Mouse (Mus musculus) midbrain, postnatal 0 days (tissue): ENCODE data around the gene Rhof. TPM values are rescaled to one million over a fixed set of nuclear protein-coding genes. Genes with fewer than 3 reads are reported as not detected.
"Not testable (repeated sequence)": the region's sequence is repeated elsewhere in the genome, so short reads cannot be mapped to it uniquely, and the experiment has no call there.

Experiments
- ATAC-seq: fragments of 200-750 bp; cut with Nextera tagmentation; 2 replicates; pipeline ENCODE4 v1.8.0; 2017; ENCODE audit warnings: moderate number of reproducible peaks, mild to moderate bottlenecking, moderate TSS enrichment, moderate library complexity; ENCODE audit not compliant: low FRiP score
- DNase-seq: peaks from one replicate; pipeline ENCODE4 v3.0.0-alpha.2; 2015; ENCODE audit warnings: low spot score
- H3K27ac ChIP-seq: fragments of 300-500 bp; sonication (generic); 2 replicates; pipeline ENCODE4 v1.5.1; 2014; ENCODE audit warnings: low read depth, mild to moderate bottlenecking, low read length, mixed read lengths
- H3K27me3 ChIP-seq: fragments of 300-500 bp; sonication (generic); 2 replicates; pipeline ENCODE4 v1.6.1; 2014; ENCODE audit warnings: low read length, control low read depth, mixed read lengths; ENCODE audit not compliant: insufficient read depth
- H3K36me3 ChIP-seq: fragments of 300-500 bp; sonication (generic); 2 replicates; pipeline ENCODE4 v1.6.1; 2014; ENCODE audit warnings: low read length, control low read depth, mixed read lengths; ENCODE audit not compliant: insufficient read depth
- H3K4me1 ChIP-seq: fragments of 300-500 bp; sonication (generic); 2 replicates; pipeline ENCODE4 v1.6.1; 2014; ENCODE audit warnings: mild to moderate bottlenecking, control low read depth, antibody characterized with exemption, low read length, mixed read lengths; ENCODE audit not compliant: insufficient read depth
- H3K4me2 ChIP-seq: fragments of 300-500 bp; sonication (generic); 2 replicates; pipeline ENCODE4 v1.6.1; 2014; ENCODE audit warnings: low read depth, mild to moderate bottlenecking, low read length, mixed read lengths; ENCODE audit not compliant: poor library complexity, severe bottlenecking
- H3K4me3 ChIP-seq: fragments of 300-500 bp; sonication (generic); 2 replicates; pipeline ENCODE4 v1.5.1; 2014; ENCODE audit warnings: low read depth, mild to moderate bottlenecking, low read length, moderate library complexity
- H3K9ac ChIP-seq: fragments of 300-500 bp; sonication (generic); replicated peaks from 2 replicates; pipeline ENCODE4 v1.6.1; 2014; ENCODE audit warnings: mild to moderate bottlenecking, low read length, moderate library complexity, mixed read lengths; ENCODE audit not compliant: poor library complexity, severe bottlenecking
- H3K9me3 ChIP-seq: fragments of 300-500 bp; sonication (generic); 2 replicates; pipeline ENCODE4 v1.6.1; 2016; ENCODE audit warnings: low read length, control low read depth
- CTCF ChIP-seq: IDR thresholded peaks from 2 replicates; pipeline ENCODE4 v1.5.1; 2016; ENCODE audit warnings: antibody characterized with exemption, mild to moderate bottlenecking
- WGBS: fragments of 180-500 bp; shearing (Covaris S2); extraction: QIAGEN DNeasy Blood & Tissue Kit; methylation state at CpG from one replicate; pipeline ENCODE4 v1.1.7; 2014; 5-methylcytosine and 5-hydroxymethylcytosine counted together
- polyA plus RNA-seq: library from polyadenylated mRNA; unstranded; fragments of >200 nt; fragmentation: Nextera tagmentation; extraction: Ambion mirVana; gene quantifications from 2 replicates; pipeline ENCODE4 v1.2.1, GENCODE M21; 2015
- total RNA-seq: library from RNA; depleted of rRNA; stranded (reverse); fragments of >200 nt; gene quantifications from 2 replicates; pipeline ENCODE4 v1.2.3, GENCODE M21; 2014

The Rhof gene
- total and polyA plus RNA-seq, 2 experiments from 2014 or later, result 41.7 to 47.8 TPM

DNA sequence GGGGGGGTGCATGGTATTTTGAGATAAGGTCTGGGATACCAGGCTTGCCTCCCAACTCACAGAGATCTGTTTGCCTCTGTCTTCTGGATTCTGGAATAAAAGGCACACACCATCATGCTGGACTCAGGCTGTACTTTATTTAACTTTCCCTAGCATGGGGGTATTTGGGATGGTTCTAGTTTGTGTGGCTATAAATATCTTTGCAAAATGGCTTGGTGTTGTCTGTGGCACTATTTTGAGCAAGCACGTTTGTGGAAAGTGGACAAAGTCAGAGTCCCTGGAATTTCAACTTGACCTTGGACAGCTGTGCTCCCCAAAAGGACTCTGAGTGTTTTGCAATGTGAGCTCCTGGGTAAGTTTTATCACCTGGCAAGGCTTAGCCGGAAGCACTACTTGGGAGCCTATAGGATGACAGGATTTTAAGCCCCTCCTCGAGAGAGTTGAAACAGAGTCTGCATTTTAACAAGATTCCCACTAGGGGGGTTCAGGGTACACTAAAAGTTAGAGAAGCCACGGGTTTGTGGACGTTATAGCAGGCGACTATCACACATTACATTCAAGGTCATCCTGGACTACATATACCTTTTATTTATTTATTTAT is 65.0 kb downstream of the Rhof start:
- H3K27me3 ChIP-seq, result no peaks in the 10 kb centered on the region
- no peak overlapping the region for H3K4me3 ChIP-seq
- ATAC-seq (0 out of 2 replicates have a peak, but pooled peaks have one; percentile 38), DNase-seq (peak; percentile 69)
- no peaks in the 10 kb centered on the region for H3K4me1 ChIP-seq
- no peak overlapping the region for H3K4me2 ChIP-seq
- no peaks in the 10 kb centered on the region for H3K36me3 ChIP-seq
- peak; percentile 52 for TF ChIP-seq CTCF
- no peak overlapping the region for H3K27ac ChIP-seq
- WGBS, result 24% methylated on average over 6 of the region's 6 CpGs
- no peak overlapping the region for H3K9ac ChIP-seq
- no peaks in the 10 kb centered on the region for H3K9me3 ChIP-seq

DNA sequence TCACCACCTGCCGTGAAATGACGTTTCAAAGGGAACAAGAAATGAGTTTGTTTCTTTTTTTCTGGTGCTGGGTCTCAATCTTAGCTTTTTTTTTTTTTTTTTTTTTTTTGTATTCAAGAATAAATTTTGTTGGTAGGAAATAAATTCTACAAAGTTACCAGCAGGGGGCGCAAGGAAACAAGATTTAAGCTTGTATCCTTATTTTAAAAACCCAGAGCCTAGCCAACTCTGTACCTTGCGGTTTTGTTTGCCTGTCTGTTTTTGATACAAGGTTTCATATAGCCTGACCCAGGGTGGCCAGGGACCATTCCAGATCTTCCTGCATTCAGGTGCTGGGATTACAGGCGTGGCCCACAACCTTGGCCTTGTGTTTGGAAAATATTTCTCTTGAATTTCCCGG is 68.3 kb downstream of the Rhof start:
- DNase-seq, result peak; percentile 94
- Histone ChIP-seq H3K27ac (no peak overlapping the region), H3K9ac (no peak overlapping the region), H3K9me3 (no peaks in the 10 kb centered on the region), H3K36me3 (no peaks in the 10 kb centered on the region), H3K27me3 (no peaks in the 10 kb centered on the region), H3K4me2 (no peak overlapping the region), H3K4me1 (no peaks in the 10 kb centered on the region), H3K4me3 (no peak overlapping the region)
- peak; percentile 73 for TF ChIP-seq CTCF
- no peak for ATAC-seq
- WGBS, result 27% methylated on average over 6 of the region's 6 CpGs

DNA sequence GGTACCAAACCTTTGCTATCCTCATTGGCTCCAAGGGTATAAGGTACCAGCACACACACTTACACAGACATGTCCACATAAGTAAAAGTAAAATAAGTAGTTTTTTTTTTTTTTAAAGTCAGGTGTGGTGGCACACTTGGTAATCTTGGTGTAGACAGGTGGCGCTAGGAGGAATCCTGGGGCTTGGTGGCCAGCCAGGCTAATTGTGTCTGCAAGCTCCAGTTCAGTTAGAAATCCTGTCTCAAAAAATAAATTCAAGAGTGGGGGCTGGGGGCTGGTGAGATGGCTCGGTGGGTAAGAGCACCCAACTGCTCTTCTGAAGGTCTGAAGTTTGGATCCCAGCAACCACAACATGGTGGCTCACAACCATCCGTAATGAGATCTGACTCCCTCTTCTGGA is 69.4 kb downstream of the Rhof start:
- ATAC-seq (no peak), DNase-seq (no peak)
- H3K4me1 ChIP-seq, result no peaks in the 10 kb centered on the region
- no peaks in the 10 kb centered on the region for H3K27me3 ChIP-seq
- H3K4me3 ChIP-seq, result no peak overlapping the region
- H3K36me3 ChIP-seq, result no peaks in the 10 kb centered on the region
- no peak overlapping the region for H3K27ac ChIP-seq
- no peaks in the 10 kb centered on the region for H3K9me3 ChIP-seq
- no peak overlapping the region for H3K9ac ChIP-seq
- no peak for TF ChIP-seq CTCF
- no peak overlapping the region for H3K4me2 ChIP-seq
- 83% methylated on average over 3 of the region's 3 CpGs for WGBS

DNA sequence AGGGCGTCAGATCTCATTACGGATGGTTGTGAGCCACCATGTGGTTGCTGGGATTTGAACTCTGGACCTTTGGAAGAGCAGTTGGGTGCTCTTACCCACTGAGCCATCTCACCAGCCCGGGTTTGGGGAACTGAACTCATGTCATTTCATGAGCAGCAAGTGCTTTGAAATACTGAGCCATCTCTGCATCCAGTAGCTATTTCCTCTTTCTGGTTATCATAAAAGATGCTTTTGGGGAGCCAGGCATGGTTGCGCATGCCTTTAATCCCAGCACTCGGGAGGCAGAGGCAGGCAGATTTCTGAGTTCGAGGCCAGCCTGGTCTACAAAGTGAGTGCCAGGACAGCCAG is 71.1 kb downstream of the Rhof start:
- H3K4me1 ChIP-seq, H3K4me3 ChIP-seq, H3K27ac ChIP-seq, H3K27me3 ChIP-seq, H3K36me3 ChIP-seq, H3K9ac ChIP-seq, ATAC-seq, H3K4me2 ChIP-seq, H3K9me3 ChIP-seq, DNase-seq: not testable (repeated sequence)
- 82% methylated on average over 4 of the region's 6 CpGs for WGBS

DNA sequence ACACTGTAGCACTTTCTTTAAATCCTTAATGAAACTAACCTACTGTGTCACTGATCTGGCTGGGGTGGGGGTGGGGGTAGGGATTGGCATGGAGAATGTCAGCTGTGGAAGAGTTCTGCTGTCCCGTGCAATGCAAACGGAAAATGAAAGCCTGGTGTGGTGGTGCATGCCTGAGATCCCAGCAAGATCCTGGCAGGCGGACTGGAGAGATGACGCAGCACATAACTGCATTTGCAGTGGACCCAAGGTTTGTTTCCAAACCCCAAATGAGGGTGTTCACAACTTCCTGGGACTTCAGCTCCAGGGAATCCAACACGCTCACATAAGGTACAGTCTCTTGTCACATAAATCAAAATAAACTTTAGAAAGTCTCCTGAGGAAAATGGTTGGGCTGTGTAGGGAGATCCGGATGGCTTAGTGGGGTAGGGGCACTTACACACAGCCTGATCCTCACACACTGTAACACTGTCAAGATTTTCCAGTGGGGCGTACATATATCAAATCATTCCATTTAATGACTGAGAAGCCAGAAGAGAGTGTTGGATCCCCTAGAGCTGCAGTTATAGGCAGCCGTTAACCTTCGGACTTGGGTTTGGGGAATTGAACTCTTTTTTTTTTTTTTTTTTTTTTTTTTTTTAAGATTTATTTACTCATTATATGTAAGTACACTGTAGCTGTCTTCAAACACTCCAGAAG is 71.6 kb downstream of the Rhof start:
- DNase-seq (no peak), ATAC-seq (no peak)
- H3K9me3 ChIP-seq, result no peaks in the 10 kb centered on the region
- no peak overlapping the region for H3K4me3 ChIP-seq
- no peak for TF ChIP-seq CTCF
- H3K4me2 ChIP-seq, result no peak overlapping the region
- H3K9ac ChIP-seq, result no peak overlapping the region
- WGBS, result 79% methylated on average over 9 of the region's 9 CpGs
- H3K27ac ChIP-seq, result no peak overlapping the region
- no peaks in the 10 kb centered on the region for H3K4me1 ChIP-seq
- no peaks in the 10 kb centered on the region for H3K36me3 ChIP-seq
- H3K27me3 ChIP-seq, result no peaks in the 10 kb centered on the region

DNA sequence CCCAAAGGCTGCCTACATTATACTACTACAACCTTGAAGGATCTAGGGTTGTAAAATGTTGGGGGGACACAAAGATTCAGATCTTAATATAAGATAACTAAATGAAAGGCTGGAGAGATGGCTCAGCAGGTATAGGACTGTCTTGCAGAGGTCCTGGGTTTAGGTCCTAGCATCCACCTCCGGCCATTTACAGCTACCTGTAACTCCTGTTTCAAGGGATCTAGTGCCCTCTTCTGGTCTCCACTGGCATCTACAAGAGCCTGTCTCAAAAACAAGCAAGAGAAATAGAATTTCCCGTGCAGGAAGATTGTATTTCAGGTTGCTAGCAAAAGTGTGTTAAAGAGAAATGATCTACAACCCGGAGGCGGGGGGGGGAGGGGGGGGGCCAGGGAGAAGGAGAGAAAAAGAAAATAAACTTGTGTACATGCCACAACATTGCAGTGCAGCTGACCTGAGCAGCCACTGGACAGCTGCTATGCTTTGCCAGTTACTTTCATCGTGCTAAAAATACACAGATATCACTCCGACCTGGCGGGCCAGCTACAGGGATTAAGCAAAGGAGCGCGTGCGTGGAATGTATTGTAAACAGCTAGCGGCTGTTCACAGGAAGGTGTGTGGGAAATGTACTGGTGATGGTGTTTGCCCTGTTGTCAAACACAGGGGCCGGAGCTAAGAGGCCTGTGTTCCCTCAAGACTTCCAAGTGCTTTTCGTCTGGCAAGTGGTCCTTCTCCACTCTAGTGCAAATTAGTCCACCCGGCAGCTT is 72.6 kb downstream of the Rhof start:
- no peak for ATAC-seq

More for the DNA sequence above, 72.6 kb downstream of the Rhof start:
- DNase-seq, result peak; percentile 43
- H3K27ac ChIP-seq, result no peak overlapping the region
- no peak overlapping the region for H3K4me3 ChIP-seq
- no peaks in the 10 kb centered on the region for H3K9me3 ChIP-seq
- no peaks in the 10 kb centered on the region for H3K27me3 ChIP-seq
- no peak overlapping the region for H3K4me2 ChIP-seq
- TF ChIP-seq CTCF, result peak; percentile 66
- H3K9ac ChIP-seq, result no peak overlapping the region
- H3K36me3 ChIP-seq, result no peaks in the 10 kb centered on the region
- 38% methylated on average over 14 of the region's 14 CpGs for WGBS
- no peaks in the 10 kb centered on the region for H3K4me1 ChIP-seq
